Mouse (Mus musculus) bone marrow, adult 2 months (tissue): Measurements from ENCODE around the gene Pf4. TPM values are rescaled to one million over a fixed set of nuclear protein-coding genes. Genes with fewer than 3 reads are reported as not detected.

Experiments used
- H3K27ac ChIP-seq: fragments of 200-500 bp; 2 replicates; pipeline ENCODE4 v1.5.1; 2012; ENCODE audit warnings: low read depth, mild to moderate bottlenecking, control low read depth, inconsistent platforms, low read length; ENCODE audit not compliant: control insufficient read depth, poor library complexity, insufficient read depth
- H3K4me1 ChIP-seq: fragments of 200-500 bp; 2 replicates; pipeline ENCODE4 v1.6.1; 2011; ENCODE audit warnings: low read length; ENCODE audit not compliant: control insufficient read depth, insufficient read depth
- H3K4me3 ChIP-seq: fragments of 200-500 bp; replicated peaks from 2 replicates; pipeline ENCODE3; 2011; ENCODE audit warnings: mild to moderate bottlenecking, low read depth, low read length, control low read depth; ENCODE audit not compliant: control insufficient read depth
- CTCF ChIP-seq: fragments of 200-500 bp; IDR thresholded peaks from 2 replicates; pipeline ENCODE4 v1.5.1; 2011; ENCODE audit warnings: low read length, control low read depth; ENCODE audit not compliant: control insufficient read depth, insufficient read depth
- POLR2A ChIP-seq: fragments of 200-500 bp; IDR thresholded peaks from 2 replicates; pipeline ENCODE4 v1.6.1; 2011; ENCODE audit warnings: low read depth, mild to moderate bottlenecking, control low read depth, low read length, borderline replicate concordance; ENCODE audit not compliant: control insufficient read depth
- whole genome bisulfite sequencing: fragments of 180-500 bp; shearing (Covaris S2); methylation state at CpG from one replicate; pipeline ENCODE4 v1.1.7; 2018; 5-methylcytosine and 5-hydroxymethylcytosine counted together
- polyA plus RNA-seq: library from polyadenylated mRNA; stranded (reverse); fragments of >200 nt; gene quantifications from 2 replicates; pipeline ENCODE4 v1.2.4, GENCODE M21; 2011; ENCODE audit warnings: low replicate concordance; ENCODE audit not compliant: missing spikeins, insufficient read depth, insufficient read length

Pf4 gene
- polyA plus RNA-seq, 1 experiment = 431 TPM

DNA sequence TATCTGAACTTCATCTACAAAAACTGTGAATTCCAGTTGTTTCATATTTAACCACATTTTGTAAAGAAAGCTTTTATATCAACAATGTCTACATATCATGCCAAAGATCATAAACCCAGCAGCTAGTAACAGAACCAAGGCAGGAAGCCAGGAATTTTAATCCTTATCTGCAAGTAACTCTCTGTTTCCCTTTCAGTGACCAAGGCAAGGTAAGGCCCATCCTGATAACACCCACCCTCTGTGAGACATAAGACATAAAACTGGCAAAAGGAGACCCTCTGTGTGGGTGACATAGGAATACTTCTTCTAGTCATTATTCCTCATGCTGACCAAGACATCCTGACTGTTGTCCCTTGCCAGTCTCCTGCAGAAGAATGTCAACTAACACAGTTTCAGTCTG, 32.3 kb downstream of the Pf4 start:
- no peak overlapping the region for H3K27ac ChIP-seq
- H3K4me1 ChIP-seq = no peaks in the 10 kb centered on the region
- no peak overlapping the region for H3K4me3 ChIP-seq
- no peak for TF ChIP-seq POLR2A
- no peak for TF ChIP-seq CTCF

DNA sequence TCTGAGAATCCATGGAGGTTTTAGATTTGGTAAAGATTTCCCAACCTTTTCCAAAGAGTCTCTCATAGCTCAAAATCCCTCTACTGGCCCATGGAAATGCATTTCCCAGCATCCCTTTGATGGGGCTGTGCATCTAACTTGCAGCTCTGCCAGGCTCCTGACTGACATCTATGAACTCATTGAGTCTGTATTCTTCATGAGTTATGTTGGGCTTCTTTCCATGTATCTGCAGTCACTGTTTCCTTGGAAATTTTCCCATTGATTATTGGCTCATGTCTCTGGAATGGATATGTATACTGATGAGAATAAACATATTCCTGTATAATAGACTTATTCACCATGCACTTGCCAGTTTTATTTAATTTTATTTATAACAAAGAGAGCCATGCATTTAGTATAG, 33.8 kb downstream of the Pf4 start:
- TF ChIP-seq POLR2A (no peak), CTCF (no peak)
- H3K4me3 ChIP-seq = no peak overlapping the region
- H3K4me1 ChIP-seq = no peaks in the 10 kb centered on the region
- H3K27ac ChIP-seq = no peak overlapping the region

DNA sequence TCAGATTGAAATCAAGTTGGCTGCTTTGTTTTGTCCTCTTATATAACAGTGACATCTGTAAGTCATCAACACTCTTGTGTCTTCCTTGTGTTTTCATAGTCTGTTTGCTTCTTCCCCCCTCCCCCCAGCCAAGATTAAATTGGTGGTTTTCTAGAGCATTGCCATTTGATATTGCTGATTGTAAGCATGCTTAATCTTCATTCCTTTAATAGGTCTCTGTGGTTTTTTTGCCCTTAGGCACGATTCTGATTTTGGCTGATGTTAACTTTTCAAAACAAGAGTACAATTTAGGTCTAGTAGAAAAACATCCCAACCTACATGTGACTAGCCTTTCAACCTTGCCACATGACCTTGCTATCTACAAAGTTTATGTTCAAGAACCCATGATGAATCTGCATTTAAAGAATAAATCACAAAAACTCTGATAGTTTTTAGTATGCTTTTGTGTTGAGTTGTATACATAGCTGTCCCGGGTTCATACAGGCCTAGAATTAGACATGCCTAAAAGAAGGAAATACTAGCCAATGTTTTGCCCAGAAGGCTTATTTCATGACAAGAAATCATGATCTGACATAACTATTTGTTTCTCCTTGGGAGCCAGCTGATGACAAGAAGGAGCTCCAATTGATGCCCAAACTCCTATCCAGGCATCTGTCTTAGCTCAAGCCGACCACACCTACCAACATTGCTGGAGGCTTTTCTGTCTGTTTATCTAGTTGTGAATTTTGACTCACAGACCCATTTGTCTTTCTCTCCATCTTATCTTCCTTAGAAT, 35.1 kb downstream of the Pf4 start:
- H3K4me1 ChIP-seq = no peaks in the 10 kb centered on the region
- no peak overlapping the region for H3K27ac ChIP-seq
- TF ChIP-seq CTCF (no peak), POLR2A (no peak)
- 69% methylated on average over 3 of the region's 3 CpGs for WGBS
- H3K4me3 ChIP-seq = no peak overlapping the region

DNA sequence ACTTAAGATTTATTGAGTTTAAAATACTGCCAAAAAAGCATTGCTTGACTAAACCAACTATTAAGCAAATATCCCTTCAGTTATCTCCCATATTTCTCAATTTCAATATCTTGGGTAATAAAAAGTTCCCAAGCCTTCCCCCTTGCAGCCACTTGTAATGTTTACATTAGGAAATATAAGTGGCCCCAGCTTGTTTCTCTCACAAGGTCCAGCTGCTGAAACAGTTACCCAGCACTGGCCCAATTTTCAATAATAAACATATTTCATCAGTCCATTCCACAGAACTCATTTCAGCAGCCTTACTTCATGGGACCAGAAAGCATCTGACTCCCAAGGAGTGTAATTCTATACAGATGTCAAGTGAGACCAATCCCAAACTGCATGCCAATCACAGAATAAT, 47.5 kb downstream of the Pf4 start:
- no peak overlapping the region for H3K4me3 ChIP-seq
- TF ChIP-seq CTCF = no peak
- no peak for TF ChIP-seq POLR2A
- no peak overlapping the region for H3K27ac ChIP-seq
- no peaks in the 10 kb centered on the region for H3K4me1 ChIP-seq

Other genes with a start within 250 kb of the Pf4 start
- not detected in 2 replicates for gene 5830473C10Rik, start 211.3 kb upstream of the Pf4 start, polyA plus RNA-seq
- not detected in 2 replicates for gene Rassf6, start 131.8 kb upstream of the Pf4 start, polyA plus RNA-seq
- gene Cxcl5, start 13.1 kb upstream of the Pf4 start, polyA plus RNA-seq = 2.7 and 5.4 TPM in 2 replicates
- gene Ppbp, start 3.9 kb upstream of the Pf4 start, polyA plus RNA-seq = 311 and 487 TPM in 2 replicates
- not detected in 2 replicates for gene Cxcl3, start 13.7 kb downstream of the Pf4 start, polyA plus RNA-seq
- gene Cxcl15, start 22.1 kb downstream of the Pf4 start, polyA plus RNA-seq = not detected in 2 replicates
- gene Cxcl1, start 118.8 kb downstream of the Pf4 start, polyA plus RNA-seq = 1.6 TPM in 1 of 2 replicates, not detected in the other
- not detected in 2 replicates for gene Cxcl2, start 131.4 kb downstream of the Pf4 start, polyA plus RNA-seq
- gene Mthfd2l, start 158.7 kb downstream of the Pf4 start, polyA plus RNA-seq = 3.4 and 4.1 TPM in 2 replicates